Mouse (Mus musculus) olfactory bulb, adult 2 months (tissue): Measurements from ENCODE around the gene Otp. TPM values are rescaled to one million over a fixed set of nuclear protein-coding genes. Genes with fewer than 3 reads are reported as not detected.

ENCODE experiments used
- H3K27ac ChIP-seq: fragments of 200-500 bp; 2 replicates; pipeline ENCODE4 v1.5.1; 2012; ENCODE audit warnings: low read depth, low read length; ENCODE audit not compliant: insufficient read depth
- H3K4me1 ChIP-seq: fragments of 200-500 bp; 2 replicates; pipeline ENCODE4 v1.6.1; 2012; ENCODE audit warnings: low read length; ENCODE audit not compliant: control insufficient read depth, insufficient read depth
- H3K4me3 ChIP-seq: fragments of 200-500 bp; 2 replicates; pipeline ENCODE4 v1.5.1; 2012; ENCODE audit warnings: mild to moderate bottlenecking, low read depth, low read length, moderate library complexity; ENCODE audit not compliant: insufficient read depth
- CTCF ChIP-seq: fragments of 200-500 bp; IDR thresholded peaks from 2 replicates; pipeline ENCODE4 v1.5.1; 2012; ENCODE audit warnings: low read depth, mild to moderate bottlenecking, low read length, moderate library complexity; ENCODE audit not compliant: insufficient read depth
- POLR2A ChIP-seq: fragments of 200-500 bp; IDR thresholded peaks from 2 replicates; pipeline ENCODE4 v1.6.1; 2012; ENCODE audit warnings: mild to moderate bottlenecking, low read depth, low read length, moderate library complexity; ENCODE audit not compliant: insufficient read depth
- whole genome bisulfite sequencing: fragments of 180-500 bp; shearing (Covaris S2); methylation state at CpG from one replicate; pipeline ENCODE4 v1.1.7; 2018; 5-methylcytosine and 5-hydroxymethylcytosine counted together
- polyA plus RNA-seq: library from polyadenylated mRNA; stranded (reverse); fragments of >200 nt; gene quantifications from 2 replicates; pipeline ENCODE4 v1.2.4, GENCODE M21; 2012; ENCODE audit warnings: low replicate concordance; ENCODE audit not compliant: missing spikeins, insufficient read depth, insufficient read length

Gene Otp
- polyA plus RNA-seq, 1 experiment: not detected

DNA sequence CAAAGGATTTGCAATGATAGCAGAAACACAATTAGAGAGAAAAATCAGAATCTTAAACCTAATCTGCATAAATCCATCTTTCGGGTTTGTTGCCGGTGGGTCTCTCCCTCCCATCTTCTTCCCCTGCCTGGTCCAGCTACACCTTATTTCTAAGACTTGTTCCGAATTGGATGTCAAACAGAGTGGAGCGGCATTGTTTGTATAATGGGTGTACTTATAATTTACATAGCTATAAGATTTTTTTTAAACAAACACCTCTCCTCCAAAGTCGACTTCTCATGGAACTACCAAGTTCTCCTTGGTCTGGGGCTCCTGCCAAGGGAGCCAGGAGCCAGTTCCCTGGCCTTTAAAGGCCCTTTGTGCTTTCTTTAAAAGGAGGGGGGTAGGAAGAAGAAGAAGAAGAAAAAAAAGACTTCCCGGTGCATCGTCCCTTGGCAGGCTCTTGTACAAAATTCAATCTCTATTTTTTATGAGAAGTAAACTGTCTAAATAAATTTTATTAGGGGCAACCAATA lies 3.5 kb upstream of the Otp start:
- Histone ChIP-seq H3K27ac (no peak overlapping the region), H3K4me3 (no peak overlapping the region), H3K4me1 (peaks cover 6% of the 10 kb centered on the region)
- WGBS: 5% methylated on average over 7 of the region's 7 CpGs
- TF ChIP-seq CTCF (no peak), POLR2A (no peak)

DNA sequence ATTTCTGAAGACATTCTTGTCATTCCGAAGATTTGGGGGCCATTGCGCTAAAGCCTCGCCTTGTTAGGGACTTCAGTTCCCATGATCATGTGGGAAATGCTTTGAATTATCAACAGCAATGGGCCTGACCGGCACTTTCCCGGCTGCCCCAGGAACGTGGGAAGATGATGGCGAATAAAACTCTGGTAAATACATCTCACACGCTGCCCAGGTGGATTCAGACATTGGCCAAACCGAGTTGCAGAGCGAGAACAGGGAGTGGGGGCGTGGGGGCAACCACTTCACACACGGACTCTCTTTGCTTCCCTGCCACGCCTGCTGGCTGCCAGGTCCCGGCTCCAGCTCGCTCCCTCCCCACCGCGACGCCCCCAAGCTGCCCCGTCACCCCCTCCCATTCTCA lies 3.0 kb upstream of the Otp start:
- 4% methylated on average over 19 of the region's 19 CpGs for whole genome bisulfite sequencing
- Histone ChIP-seq H3K4me1 (peaks cover 6% of the 10 kb centered on the region), H3K27ac (no peak overlapping the region), H3K4me3 (no peak overlapping the region)
- no peak for TF ChIP-seq CTCF
- TF ChIP-seq POLR2A: no peak

DNA sequence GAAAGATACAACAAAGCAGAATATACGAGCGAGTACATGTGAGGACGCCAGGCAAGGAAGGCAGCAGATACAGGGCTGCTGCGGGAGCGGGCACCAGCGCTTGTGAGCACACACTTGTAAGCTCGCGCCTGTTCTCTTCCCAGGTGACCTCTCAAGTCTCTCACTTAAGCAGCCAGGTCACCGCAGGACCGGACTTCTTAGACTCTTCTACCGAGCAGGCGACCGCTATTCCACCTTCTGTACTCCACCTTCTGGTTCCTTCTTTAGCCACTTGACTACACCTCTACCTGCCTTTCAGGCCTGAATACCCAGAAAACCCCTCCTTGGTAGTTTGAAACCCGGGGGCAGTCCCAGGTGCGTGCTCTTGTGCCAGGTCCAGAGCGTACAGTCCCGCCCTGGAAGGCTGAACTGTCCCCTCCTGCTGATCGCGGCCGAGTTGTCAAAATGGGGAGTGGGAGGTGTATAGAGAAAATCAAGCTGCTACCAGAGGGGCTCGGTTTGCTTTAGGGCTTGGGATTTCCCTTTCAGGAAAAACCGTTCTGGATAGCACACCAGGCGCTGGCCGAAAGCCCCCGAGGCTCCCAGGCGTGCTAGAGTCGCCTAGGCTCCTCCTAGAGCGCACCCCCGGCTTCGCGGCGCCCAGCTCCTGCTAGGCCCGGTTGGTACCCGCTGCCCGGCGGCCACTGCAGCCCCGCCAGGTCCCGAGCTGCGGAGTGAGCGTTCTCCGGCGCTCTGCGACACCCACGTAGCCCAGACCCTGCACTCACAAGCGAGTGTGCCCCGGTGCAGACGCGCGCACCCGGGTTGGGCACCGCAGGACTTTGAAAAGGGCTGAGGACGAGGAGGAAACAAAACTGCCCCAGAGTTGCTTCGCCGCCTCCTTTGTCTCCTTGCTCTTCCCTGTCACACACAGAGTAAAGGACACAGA lies 2.0 kb upstream of the Otp start:
- Histone ChIP-seq H3K4me1 (peaks cover 5% of the 10 kb centered on the region), H3K27ac (no peak overlapping the region), H3K4me3 (no peak overlapping the region)
- TF ChIP-seq CTCF: no peak
- no peak for TF ChIP-seq POLR2A
- WGBS: 2% methylated on average over 54 of the region's 54 CpGs

DNA sequence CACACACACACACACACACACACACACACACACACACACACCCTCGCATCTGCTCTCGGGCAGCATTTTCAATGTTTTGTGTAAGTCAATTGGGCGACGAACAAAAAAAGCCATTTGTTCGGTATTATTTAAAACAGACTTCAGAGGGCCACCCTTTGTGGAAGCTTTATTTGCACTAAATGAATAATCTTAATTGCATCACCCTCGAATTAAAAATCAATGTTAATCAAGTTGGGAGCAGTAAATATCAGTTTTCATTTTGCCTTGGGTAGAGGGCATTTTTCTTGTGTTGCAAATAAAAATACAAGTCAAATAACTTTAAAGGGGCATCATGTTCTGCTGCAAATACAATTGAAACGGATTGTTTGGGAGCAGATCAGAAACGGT lies 1.4 kb upstream of the Otp start:
- Histone ChIP-seq H3K27ac (no peak overlapping the region), H3K4me1 (no peaks in the 10 kb centered on the region), H3K4me3 (no peak overlapping the region)
- WGBS: 4% methylated on average over 8 of the region's 8 CpGs
- TF ChIP-seq CTCF (no peak), POLR2A (no peak)

DNA sequence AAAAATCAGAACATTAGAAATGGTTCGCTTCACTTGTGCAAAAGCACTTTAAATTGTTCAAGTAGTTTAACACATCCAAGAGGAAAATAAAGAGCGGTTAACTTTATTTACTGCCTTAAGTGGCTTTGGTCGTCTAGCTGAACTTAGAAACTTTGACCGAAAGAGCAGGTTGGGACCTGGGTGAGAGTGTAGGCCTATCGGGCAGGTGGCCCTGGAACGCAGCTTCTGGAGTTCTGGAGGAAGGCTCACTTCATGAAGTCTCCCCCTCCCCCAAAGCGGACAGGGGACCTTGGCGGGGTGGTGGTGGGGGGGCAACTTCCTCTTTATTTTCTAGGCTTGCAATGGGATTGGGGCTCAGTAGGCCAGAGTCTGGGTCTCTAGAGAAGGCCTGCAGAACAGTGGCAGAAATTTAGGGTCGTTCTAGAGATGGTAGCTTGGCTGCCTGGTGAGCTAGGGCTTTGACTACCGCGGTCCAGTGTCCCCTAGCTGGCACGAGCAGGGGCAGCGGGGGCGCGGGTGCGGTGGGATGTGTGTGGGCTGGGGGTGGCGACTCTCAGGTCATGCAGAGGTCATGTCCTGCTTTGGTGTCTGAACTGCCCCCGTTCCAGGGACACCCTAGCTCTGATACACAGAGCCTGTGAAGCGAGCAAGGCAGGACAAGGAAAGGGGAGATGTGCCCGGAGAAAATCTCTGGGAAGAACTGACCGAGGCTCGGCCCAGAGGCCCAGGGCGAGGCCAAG lies 576 bp upstream of the Otp start:
- WGBS: 4% methylated on average over 23 of the region's 23 CpGs
- Histone ChIP-seq H3K4me1 (no peaks in the 10 kb centered on the region), H3K4me3 (no peak overlapping the region), H3K27ac (no peak overlapping the region)
- no peak for TF ChIP-seq CTCF
- TF ChIP-seq POLR2A: no peak

DNA sequence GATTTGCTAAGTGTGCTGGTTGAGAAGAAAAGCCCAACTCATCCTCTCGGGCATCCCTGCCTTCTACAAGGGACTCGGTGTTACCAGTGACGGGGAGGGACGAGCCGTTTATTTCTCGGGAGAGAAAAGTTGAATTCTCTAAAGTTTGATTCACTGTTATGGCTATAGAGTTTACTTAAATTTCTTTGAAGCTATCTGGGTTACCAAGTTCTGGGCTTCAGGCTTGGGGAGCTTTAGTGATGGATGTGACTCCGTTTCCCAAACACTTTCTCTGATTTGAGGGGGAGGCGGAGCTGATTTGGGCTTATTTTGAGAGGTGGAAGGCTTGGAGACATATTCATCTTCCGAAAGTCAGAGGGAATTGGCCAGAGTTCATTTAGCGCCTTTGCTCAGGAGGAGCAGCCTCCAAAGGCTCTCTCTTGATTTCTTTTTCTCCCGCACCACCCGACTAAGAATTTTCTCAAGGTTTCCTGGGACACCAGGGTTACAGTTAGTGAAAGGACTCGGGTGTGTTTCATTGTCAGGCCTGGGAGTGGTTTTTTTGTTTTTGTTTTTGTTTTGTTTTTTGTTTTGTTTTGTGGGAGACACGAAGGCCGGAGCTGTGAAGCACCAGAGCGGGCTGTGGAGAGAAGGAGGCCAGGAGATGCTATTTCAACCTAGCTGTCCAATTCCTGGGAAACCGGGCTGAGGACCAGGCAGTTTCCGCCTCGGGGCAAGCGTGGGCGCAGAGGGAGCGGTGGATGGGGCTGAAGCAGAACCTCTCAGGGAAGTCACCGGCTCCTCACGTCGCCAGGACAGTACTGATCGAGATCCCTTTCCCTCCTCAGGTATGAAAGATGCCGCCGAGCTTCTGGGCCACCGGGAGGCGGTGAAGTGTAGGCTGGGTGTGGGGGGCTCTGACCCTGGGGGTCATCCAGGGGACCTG lies 1.1 kb downstream of the Otp start:
- no peak overlapping the region for H3K4me3 ChIP-seq
- TF ChIP-seq CTCF (no peak), POLR2A (no peak)
- H3K27ac ChIP-seq: no peak overlapping the region
- H3K4me1 ChIP-seq: no peaks in the 10 kb centered on the region
- WGBS: 3% methylated on average over 30 of the region's 30 CpGs

DNA sequence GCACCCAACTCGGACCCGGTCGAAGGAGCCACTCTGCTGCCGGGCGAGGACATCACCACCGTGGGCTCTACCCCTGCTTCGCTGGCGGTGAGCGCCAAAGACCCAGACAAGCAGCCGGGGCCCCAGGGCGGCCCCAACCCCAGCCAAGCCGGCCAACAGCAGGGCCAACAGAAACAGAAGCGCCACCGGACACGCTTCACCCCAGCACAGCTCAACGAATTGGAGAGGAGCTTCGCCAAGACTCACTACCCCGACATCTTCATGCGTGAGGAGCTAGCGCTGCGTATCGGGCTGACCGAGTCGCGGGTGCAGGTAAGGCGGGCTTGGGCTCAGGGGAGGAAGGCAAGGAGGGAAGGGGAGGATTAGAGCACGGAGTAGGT lies 1.8 kb downstream of the Otp start:
- Histone ChIP-seq H3K27ac (no peak overlapping the region), H3K4me3 (no peak overlapping the region), H3K4me1 (no peaks in the 10 kb centered on the region)
- TF ChIP-seq CTCF: no peak
- no peak for TF ChIP-seq POLR2A
- 2% methylated on average over 27 of the region's 27 CpGs for WGBS

DNA sequence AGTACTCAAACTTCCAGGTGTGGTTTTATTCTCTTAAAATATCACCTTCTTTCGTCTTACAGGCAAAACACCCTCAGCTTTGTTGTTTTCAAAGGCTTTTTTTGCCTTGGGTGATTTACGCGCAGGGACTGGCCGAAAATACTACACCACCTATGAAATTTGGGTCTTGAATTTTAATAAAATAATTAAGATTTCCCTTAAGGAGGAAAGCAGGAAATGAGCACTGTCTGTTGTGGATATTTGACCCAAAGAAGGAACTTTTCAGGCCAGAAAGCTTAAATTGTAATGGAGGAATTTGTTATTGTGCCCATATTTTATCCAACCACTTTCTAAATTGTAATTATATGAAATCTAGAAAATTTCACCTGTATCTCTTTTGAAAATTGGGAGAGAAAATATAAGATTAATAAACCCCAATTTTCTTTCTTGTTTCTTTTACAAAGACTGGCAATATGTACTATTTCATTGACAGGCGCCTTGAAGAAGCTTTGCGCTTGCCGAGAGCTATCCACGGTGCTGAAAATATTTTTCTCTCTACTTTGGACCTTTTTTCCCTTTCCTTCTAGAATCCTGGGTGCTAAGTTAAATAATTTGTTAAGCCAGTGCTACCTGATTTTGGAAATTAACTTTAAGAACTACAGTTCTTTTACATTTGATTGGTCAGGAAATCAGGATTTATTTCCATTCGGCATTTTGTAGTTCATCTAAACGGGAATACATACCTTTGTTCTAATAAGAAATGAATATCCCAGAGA lies 2.8 kb downstream of the Otp start:
- TF ChIP-seq CTCF (no peak), POLR2A (no peak)
- Histone ChIP-seq H3K4me3 (no peak overlapping the region), H3K27ac (no peak overlapping the region), H3K4me1 (peaks cover 6% of the 10 kb centered on the region)
- 13% methylated on average over 10 of the region's 10 CpGs for WGBS
